ENCODE assay signal across 8 mouse cellular contexts in the genomic region with DNA sequence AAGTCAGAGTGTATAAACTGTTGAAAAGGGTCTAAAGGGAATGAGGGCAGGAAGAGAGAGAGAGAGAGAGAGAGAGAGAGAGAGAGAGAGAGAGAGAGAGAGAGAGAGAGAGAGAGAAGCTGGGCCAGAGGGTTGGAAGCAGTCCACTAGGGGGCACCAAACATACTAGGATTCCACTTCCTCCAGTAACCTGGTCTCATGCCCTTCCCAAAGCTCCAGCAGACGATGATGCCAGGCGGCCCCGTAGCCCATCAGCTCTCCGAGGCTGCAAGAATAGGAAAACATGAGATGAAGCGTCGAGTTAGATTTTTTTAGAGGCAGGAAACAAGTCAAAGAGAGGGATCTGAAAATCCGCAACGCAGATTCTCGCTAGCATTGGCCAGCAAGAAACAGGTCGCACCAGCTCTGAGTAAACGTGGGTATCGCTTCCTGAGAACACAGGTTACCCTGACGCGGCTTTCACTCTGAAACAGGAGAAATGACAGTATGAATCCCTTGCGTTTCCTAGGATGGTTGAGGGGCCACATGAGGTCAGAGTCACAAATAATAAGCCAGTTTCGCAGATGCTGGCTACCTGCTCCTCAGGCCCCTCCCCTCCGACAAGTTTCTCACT. TPM values are rescaled to one million over a fixed set of nuclear protein-coding genes. Genes with fewer than 3 reads are reported as not detected.
DNase-seq lines count a peak whose midpoint lies in the region; ATAC-seq and TF ChIP-seq lines count a peak whose summit lies in the region.

No protein-coding gene starts in this region.

- H3K4me1 ChIP-seq in embryonic facial prominence, embryonic 11.5 days (ENCODE audit: control insufficient read depth, insufficient read depth, low read length), result no peaks in the 10 kb centered on the region
- no peaks in the 10 kb centered on the region for H3K4me1 ChIP-seq in heart, adult 2 months (ENCODE audit: control insufficient read depth, insufficient read depth, low read length)
- H3K4me1 ChIP-seq in kidney, adult 2 months (ENCODE audit: control insufficient read depth, insufficient read depth, low read length), result peaks cover 3% of the 10 kb centered on the region; the same call in 1 of the 2 replicates
- H3K4me1 ChIP-seq in limb, embryonic 10.5 days, result no peaks in the 10 kb centered on the region
- peaks cover 5% of the 10 kb centered on the region; the same call in 1 of the 2 replicates for H3K4me1 ChIP-seq in midbrain, embryonic 12.5 days
- peaks cover 2% of the 10 kb centered on the region; the same call in 1 of the 2 replicates for H3K4me1 ChIP-seq in spleen, adult 2 months (ENCODE audit: control insufficient read depth, insufficient read depth, insufficient read length)

- ATAC-seq in embryonic facial prominence, embryonic 11.5 days (replicated peaks; ENCODE audit: insufficient number of reproducible peaks, low FRiP score, low TSS enrichment, low read depth), result no peak
- no peak for ATAC-seq in midbrain, embryonic 12.5 days (ENCODE audit: low FRiP score, low read depth)

- no peak for TF ChIP-seq EP300 in heart, adult 2 months (IDR thresholded peaks at IDR 0.05; ENCODE audit: insufficient read depth, low read depth, low read length)

- WGBS in embryonic facial prominence, embryonic 11.5 days, result 19% methylated on average over 17 of the region's 17 CpGs
- WGBS in heart, adult 2 months, result 32% methylated on average over 17 of the region's 17 CpGs
- WGBS in kidney, adult 2 months, result 17% methylated on average over 17 of the region's 17 CpGs
- WGBS in limb, embryonic 10.5 days, result 21% methylated on average over 17 of the region's 17 CpGs
- whole genome bisulfite sequencing in midbrain, embryonic 12.5 days, result 26% methylated on average over 17 of the region's 17 CpGs
- 19% methylated on average over 17 of the region's 17 CpGs for WGBS in spleen, adult 2 months

- no peaks in the 10 kb centered on the region for H3K36me3 ChIP-seq in embryonic facial prominence, embryonic 11.5 days (replicated peaks; ENCODE audit: control insufficient read depth, insufficient read depth, low read depth, low read length)
- H3K36me3 ChIP-seq in heart, adult 2 months (ENCODE audit: control insufficient read depth, insufficient read depth, low read length), result no peaks in the 10 kb centered on the region
- no peaks in the 10 kb centered on the region for H3K36me3 ChIP-seq in kidney, adult 2 months (ENCODE audit: control insufficient read depth, insufficient read depth, low read length)
- H3K36me3 ChIP-seq in limb, embryonic 10.5 days, result no peaks in the 10 kb centered on the region
- no peaks in the 10 kb centered on the region for H3K36me3 ChIP-seq in midbrain, embryonic 12.5 days
- no peaks in the 10 kb centered on the region for H3K36me3 ChIP-seq in spleen, adult 2 months (ENCODE audit: control insufficient read depth, insufficient read depth, low read length)

- intact Hi-C loops in heart, adult 2 months (cut with DNase I), result loop anchor here (5.0 to 10.0 kb wide), 3 partner anchors 161 to 308 kb away; partner anchors contain the start of gene Ndel1

- H3K4me3 ChIP-seq in embryonic facial prominence, embryonic 11.5 days (ENCODE audit: low read depth, low read length), result 0 out of 2 replicates have a peak overlapping the region, but pooled peaks have one; percentile 7
- no peak overlapping the region for H3K4me3 ChIP-seq in heart, adult 2 months
- peak overlapping the region; percentile 7; the same call in 1 of the 2 replicates for H3K4me3 ChIP-seq in kidney, adult 2 months (ENCODE audit: insufficient read depth, low read depth, low read length)
- H3K4me3 ChIP-seq in limb, embryonic 10.5 days, result peak overlapping the region; percentile 43
- H3K4me3 ChIP-seq in midbrain, embryonic 12.5 days, result peak overlapping the region; percentile 32
- H3K4me3 ChIP-seq in spleen, adult 2 months (ENCODE audit: extremely low read depth, insufficient read depth, insufficient read length), result no peak overlapping the region

- H3K79me2 ChIP-seq in heart, adult 2 months (replicated peaks; ENCODE audit: control insufficient read depth, insufficient read depth, low read length), result no peaks in the 10 kb centered on the region

- H3K27me3 ChIP-seq in embryonic facial prominence, embryonic 11.5 days (ENCODE audit: control insufficient read depth, insufficient read depth, low read length), result no peaks in the 10 kb centered on the region
- H3K27me3 ChIP-seq in heart, adult 2 months (ENCODE audit: control insufficient read depth, insufficient read depth, low read length), result no peaks in the 10 kb centered on the region
- no peaks in the 10 kb centered on the region for H3K27me3 ChIP-seq in kidney, adult 2 months (replicated peaks; ENCODE audit: control insufficient read depth, insufficient read depth, low read length)
- H3K27me3 ChIP-seq in limb, embryonic 10.5 days (ENCODE audit: low read depth, poor library complexity, severe bottlenecking), result peaks cover 16% of the 10 kb centered on the region
- peaks cover 10% of the 10 kb centered on the region; the same call in 1 of the 2 replicates for H3K27me3 ChIP-seq in midbrain, embryonic 12.5 days
- no peaks in the 10 kb centered on the region for H3K27me3 ChIP-seq in spleen, adult 2 months (ENCODE audit: control insufficient read depth, insufficient read depth, low read length)

- H3K9ac ChIP-seq in embryonic facial prominence, embryonic 11.5 days (replicated peaks; ENCODE audit: low read length), result no peak overlapping the region
- no peak overlapping the region for H3K9ac ChIP-seq in heart, adult 2 months (ENCODE audit: low read depth, low read length)
- H3K9ac ChIP-seq in midbrain, embryonic 12.5 days (replicated peaks), result no peak overlapping the region; the same call in 1 of the 2 replicates

- no peaks in the 10 kb centered on the region for H3K9me3 ChIP-seq in embryonic facial prominence, embryonic 11.5 days (replicated peaks; ENCODE audit: control insufficient read depth, low read length)
- H3K9me3 ChIP-seq in limb, embryonic 10.5 days (replicated peaks), result no peaks in the 10 kb centered on the region
- no peaks in the 10 kb centered on the region for H3K9me3 ChIP-seq in midbrain, embryonic 12.5 days

- no peak for TF ChIP-seq POLR2A in heart, adult 2 months (IDR thresholded peaks at IDR 0.05; ENCODE audit: insufficient read depth, low read depth, low read length)
- no peak for TF ChIP-seq POLR2A in kidney, adult 2 months (IDR thresholded peaks at IDR 0.05; ENCODE audit: low read depth, low read length)
- no peak for TF ChIP-seq POLR2A in spleen, adult 2 months (IDR thresholded peaks at IDR 0.05; ENCODE audit: low read depth, low read length)

- peak; percentile 27 to 57 for DNase-seq in urinary bladder, adult 18-20 months (ENCODE audit: low spot score in 2 of 2)
- DNase-seq in urinary bladder, postnatal 10 days (ENCODE audit: low spot score), result no peak
- DNase-seq in embryonic facial prominence, embryonic 11.5 days (ENCODE audit: low spot score), result peak; percentile 92
- peak; percentile 52 to 65 for DNase-seq in heart, adult 2 months
- DNase-seq in kidney, adult 2 months, result peak; percentile 72
- peak; percentile 81 for DNase-seq in limb, embryonic 10.5 days (ENCODE audit: low spot score)
- peak in 1 of 2 experiments; percentile 35 for DNase-seq in spleen, adult 2 months (ENCODE audit: low read depth in 1 of 2, low spot score in 2 of 2)

- H3K4me2 ChIP-seq in embryonic facial prominence, embryonic 11.5 days (ENCODE audit: low read depth, low read length), result peak overlapping the region; percentile 19; the same call in 1 of the 2 replicates
- peak overlapping the region; percentile 56 for H3K4me2 ChIP-seq in midbrain, embryonic 12.5 days (replicated peaks)

- H3K27ac ChIP-seq in embryonic facial prominence, embryonic 11.5 days (replicated peaks; ENCODE audit: low read depth, low read length), result no peak overlapping the region
- no peak overlapping the region for H3K27ac ChIP-seq in heart, adult 2 months
- H3K27ac ChIP-seq in kidney, adult 2 months (ENCODE audit: insufficient read depth, low read depth, low read length), result no peak overlapping the region
- H3K27ac ChIP-seq in limb, embryonic 10.5 days, result no peak overlapping the region
- H3K27ac ChIP-seq in midbrain, embryonic 12.5 days (replicated peaks), result no peak overlapping the region
- no peak overlapping the region for H3K27ac ChIP-seq in spleen, adult 2 months (ENCODE audit: insufficient read depth, low read length)

- peak; percentile 71 for TF ChIP-seq CTCF in heart, adult 2 months (IDR thresholded peaks at IDR 0.05)
- peak; percentile 75 for TF ChIP-seq CTCF in kidney, adult 2 months (conservative IDR thresholded peaks at IDR 0.05; ENCODE audit: insufficient read depth, insufficient read length, low read depth, low read length)
- TF ChIP-seq CTCF in spleen, adult 2 months (IDR thresholded peaks at IDR 0.05; ENCODE audit: extremely low read depth, insufficient read depth, insufficient read length, insufficient replicate concordance), result peak; percentile 45; the same call in 1 of the 2 replicates

RNA-seq across cellular contexts. Expression of gene Mfsd6l, which starts 10.6 kb away (rescaled TPM):
- 0.20 and 0.27 TPM in 2 replicates for polyA plus RNA-seq in embryonic facial prominence, embryonic 11.5 days (2014; fragmentation: Nextera tagmentation; extraction: Ambion mirVana)
- not detected for total RNA-seq in heart, adult 2 months (2021)
- 0.56 and 0.61 TPM in 2 replicates for polyA plus RNA-seq in heart, adult 2 months (2012; rRNA removed)
- 2.2 and 2.3 TPM in 2 replicates for polyA plus RNA-seq in kidney, adult 2 months (2012; rRNA removed)
- polyA plus RNA-seq in limb, embryonic 10.5 days (2016; fragmentation: Nextera tagmentation; extraction: Ambion mirVana), result 0.11 and 0.16 TPM in 2 replicates
- polyA plus RNA-seq in midbrain, embryonic 12.5 days (2016; fragmentation: Nextera tagmentation; extraction: Ambion mirVana), result not detected in 2 replicates
- polyA plus RNA-seq in spleen, adult 2 months (2012; rRNA removed), result 0.18 and 0.26 TPM in 2 replicates

RNA-seq across cellular contexts. Expression of gene Ccdc42, which starts 20.3 kb away (rescaled TPM):
- polyA plus RNA-seq in embryonic facial prominence, embryonic 11.5 days (2014; fragmentation: Nextera tagmentation; extraction: Ambion mirVana), result 0.20 and 0.67 TPM in 2 replicates
- not detected for total RNA-seq in heart, adult 2 months (2021)
- polyA plus RNA-seq in heart, adult 2 months (2012; rRNA removed), result 0.26 TPM in 1 of 2 replicates, not detected in the other
- 0.33 TPM in 1 of 2 replicates, not detected in the other for polyA plus RNA-seq in kidney, adult 2 months (2012; rRNA removed)
- polyA plus RNA-seq in limb, embryonic 10.5 days (2016; fragmentation: Nextera tagmentation; extraction: Ambion mirVana), result 0.64 and 0.89 TPM in 2 replicates
- polyA plus RNA-seq in midbrain, embryonic 12.5 days (2016; fragmentation: Nextera tagmentation; extraction: Ambion mirVana), result 0.87 and 1.0 TPM in 2 replicates
- 0.13 and 0.16 TPM in 2 replicates for polyA plus RNA-seq in spleen, adult 2 months (2012; rRNA removed)

Comparison
In these comparisons a context has a peak if more than half of its experiments do, and no peak if none do; other contexts are left out.
1. H3K4me3 ChIP-seq: peak in embryonic facial prominence, embryonic 11.5 days (single experiment), kidney, adult 2 months (single experiment), limb, embryonic 10.5 days (single experiment) and midbrain, embryonic 12.5 days (single experiment); none in heart, adult 2 months (single experiment) and spleen, adult 2 months (single experiment).
2. Peak in every context shown above with its lines, with median percentiles within 50 percentile points of each other: CTCF ChIP-seq.